Mouse (Mus musculus) embryonic facial prominence, embryonic 10.5 days (tissue): ENCODE results near the gene Nxf1. TPM values are rescaled to one million over a fixed set of nuclear protein-coding genes. Genes with fewer than 3 reads are reported as not detected.
"Not testable (repeated sequence)": the region's sequence is repeated elsewhere in the genome, so short reads cannot be mapped to it uniquely, and the experiment has no call there.

ENCODE experiments used
- DNase-seq: peaks from one replicate; pipeline ENCODE4 v3.0.0-alpha.2; 2017; ENCODE audit warnings: low spot score
- H3K27ac ChIP-seq: fragments of 300-500 bp; sonication (generic); replicated peaks from 2 replicates; pipeline ENCODE4 v1.5.1; 2016; ENCODE audit warnings: mild to moderate bottlenecking
- H3K27me3 ChIP-seq: fragments of 300-500 bp; sonication (generic); replicated peaks from 2 replicates; pipeline ENCODE4 v1.6.1; 2016; ENCODE audit warnings: low read depth, mild to moderate bottlenecking; ENCODE audit not compliant: poor library complexity, severe bottlenecking
- H3K36me3 ChIP-seq: fragments of 300-500 bp; sonication (generic); replicated peaks from 2 replicates; pipeline ENCODE4 v1.6.1; 2016; ENCODE audit warnings: mild to moderate bottlenecking, moderate library complexity
- H3K4me1 ChIP-seq: fragments of 300-500 bp; sonication (generic); 2 replicates; pipeline ENCODE4 v1.6.1; 2016
- H3K4me3 ChIP-seq: fragments of 300-500 bp; sonication (generic); 2 replicates; pipeline ENCODE4 v1.5.1; 2016; ENCODE audit warnings: mild to moderate bottlenecking, moderate library complexity
- H3K9me3 ChIP-seq: fragments of 300-500 bp; sonication (generic); 2 replicates; pipeline ENCODE4 v1.6.1; 2016; ENCODE audit warnings: mild to moderate bottlenecking
- WGBS: fragments of 180-500 bp; shearing (Covaris S2); methylation state at CpG from one replicate; pipeline ENCODE4 v1.1.7; 2016; 5-methylcytosine and 5-hydroxymethylcytosine counted together
- polyA plus RNA-seq: library from polyadenylated mRNA; unstranded; fragments of >200 nt; fragmentation: Nextera tagmentation; extraction: Ambion mirVana; gene quantifications from 2 replicates; pipeline ENCODE4 v1.2.1, GENCODE M21; 2016

The Nxf1 gene
- polyA plus RNA-seq, 1 experiment from 2014 or later = 254 TPM

DNA sequence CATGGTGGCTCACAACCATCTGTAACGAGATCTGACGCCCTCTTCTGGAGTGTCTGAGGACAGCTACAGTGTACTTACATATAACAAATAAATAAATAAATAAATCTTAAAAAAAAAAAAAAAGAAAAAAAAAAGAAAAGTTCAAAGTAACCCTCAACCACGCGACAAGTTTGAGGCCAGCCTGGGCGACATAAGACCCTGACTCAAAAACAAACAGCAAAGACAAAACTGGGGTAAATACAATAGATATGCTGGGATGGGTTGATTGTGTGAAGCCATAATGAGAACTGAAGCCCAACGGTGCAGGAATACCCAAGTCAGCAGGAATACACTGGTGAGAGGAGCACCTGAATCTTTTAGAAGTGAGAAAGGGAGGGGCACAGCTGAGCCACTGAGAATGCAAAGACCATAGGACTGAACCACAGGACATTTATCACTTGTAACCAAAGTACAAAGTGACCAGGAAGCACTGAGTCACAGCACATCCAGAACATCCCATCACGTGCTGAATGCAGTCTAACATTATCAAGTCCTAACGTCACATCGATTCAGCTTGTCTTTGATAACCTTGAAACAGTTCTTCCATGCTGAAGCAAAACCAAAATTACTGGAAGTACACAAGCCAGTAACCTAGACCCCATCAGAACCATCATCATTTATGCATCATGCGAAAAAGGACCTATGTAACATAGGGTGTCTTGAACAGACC is 40.0 kb upstream of the Nxf1 start:
- H3K27me3 ChIP-seq = no peaks in the 10 kb centered on the region
- DNase-seq = no peak
- H3K9me3 ChIP-seq = no peaks in the 10 kb centered on the region
- H3K36me3 ChIP-seq = peaks cover 5% of the 10 kb centered on the region
- peaks cover 22% of the 10 kb centered on the region for H3K4me1 ChIP-seq
- WGBS = 64% methylated on average over 10 of the region's 10 CpGs
- no peak overlapping the region for H3K4me3 ChIP-seq
- H3K27ac ChIP-seq = no peak overlapping the region

DNA sequence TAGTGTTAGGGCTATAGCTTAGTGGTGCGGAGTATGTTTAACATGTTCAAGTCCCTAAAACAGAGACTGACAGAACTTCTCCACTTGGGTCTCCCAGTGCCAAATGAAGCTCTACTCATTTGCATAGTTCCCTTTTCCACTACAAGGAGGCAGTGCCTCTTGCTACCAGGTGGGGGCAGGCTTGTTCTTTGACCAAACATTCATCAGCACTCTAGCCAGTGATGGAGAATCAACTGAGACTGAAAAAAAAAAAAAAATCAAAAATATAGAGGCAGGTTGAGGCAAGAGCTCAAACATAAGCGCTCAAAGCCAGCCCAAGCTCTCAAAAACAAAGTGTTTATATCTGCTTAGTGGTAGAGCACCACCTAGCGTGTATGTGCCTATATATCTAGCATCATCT is 38.5 kb upstream of the Nxf1 start:
- no peaks in the 10 kb centered on the region for H3K36me3 ChIP-seq
- peaks cover 19% of the 10 kb centered on the region for H3K4me1 ChIP-seq
- peak; percentile 67 for DNase-seq
- WGBS = 69% methylated on average over 3 of the region's 3 CpGs
- H3K9me3 ChIP-seq = no peaks in the 10 kb centered on the region
- H3K27me3 ChIP-seq = no peaks in the 10 kb centered on the region
- no peak overlapping the region for H3K27ac ChIP-seq
- no peak overlapping the region for H3K4me3 ChIP-seq

DNA sequence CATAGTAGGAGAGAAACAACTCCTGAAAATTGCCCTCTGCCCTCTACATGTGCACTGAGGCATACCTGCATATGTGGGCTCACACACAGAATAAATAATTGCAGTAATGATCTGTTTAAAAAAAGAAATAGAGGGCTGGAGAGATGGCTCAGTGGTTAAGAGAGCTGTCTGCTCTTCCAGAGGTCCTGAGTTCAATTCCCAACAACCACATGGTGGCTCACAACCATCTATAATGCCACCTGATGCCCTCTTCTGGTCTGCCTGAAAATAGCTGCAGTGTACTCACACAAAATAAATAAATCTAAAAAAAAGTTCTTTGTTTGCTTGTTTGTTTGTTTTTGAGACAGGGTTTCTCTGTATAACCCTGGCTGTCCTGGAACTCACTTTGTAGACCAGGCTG is 37.8 kb upstream of the Nxf1 start:
- not testable (repeated sequence) for DNase-seq, H3K27me3 ChIP-seq, H3K36me3 ChIP-seq, H3K9me3 ChIP-seq, H3K27ac ChIP-seq, H3K4me3 ChIP-seq
- peaks cover 16% of the 10 kb centered on the region for H3K4me1 ChIP-seq

DNA sequence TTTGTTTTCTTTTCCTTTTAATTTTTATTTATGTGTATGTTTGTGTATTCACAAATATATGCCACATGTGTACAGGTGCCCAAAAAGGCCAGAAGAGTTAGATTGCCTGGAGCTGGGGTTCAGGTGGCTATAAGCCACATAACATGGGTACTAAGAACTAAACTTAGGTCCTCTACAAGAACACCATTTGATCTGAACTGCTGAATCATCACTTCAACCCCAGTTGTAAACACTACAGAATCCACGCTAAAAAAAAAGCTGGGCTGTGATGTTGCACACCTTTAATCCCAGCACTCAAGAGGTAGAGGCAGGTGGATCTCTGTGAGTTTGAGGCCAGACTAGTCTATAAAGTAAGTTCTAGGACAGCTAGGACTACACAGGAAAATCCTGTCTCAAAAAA is 35.5 kb upstream of the Nxf1 start:
- Histone ChIP-seq H3K9me3 (no peaks in the 10 kb centered on the region), H3K36me3 (peaks cover 25% of the 10 kb centered on the region), H3K4me3 (peak overlapping the region; percentile 83; the same call in 1 of the 2 replicates), H3K27ac (no peak overlapping the region), H3K27me3 (no peaks in the 10 kb centered on the region), H3K4me1 (peaks cover 25% of the 10 kb centered on the region)
- DNase-seq = no peak
- WGBS = 83% methylated on average over 1 of the region's 1 CpGs

DNA sequence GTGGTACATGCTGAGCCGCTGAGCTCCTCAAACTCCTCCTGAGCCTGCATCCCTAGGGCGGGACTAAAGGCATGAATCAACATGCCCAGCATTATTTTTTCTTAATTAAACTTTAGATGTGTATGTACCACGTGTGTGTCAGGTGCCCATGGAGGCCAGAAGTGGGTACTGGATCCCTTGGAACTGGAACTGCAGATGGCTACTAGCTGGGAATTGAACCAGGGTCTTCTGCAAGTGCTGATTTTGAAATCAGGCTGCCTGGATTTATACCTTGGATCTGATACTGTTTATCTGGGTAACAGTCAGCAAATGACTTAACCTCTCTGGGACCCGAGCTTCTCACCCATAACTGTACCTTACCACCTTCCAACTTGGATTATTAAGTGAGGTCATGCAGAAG is 34.9 kb upstream of the Nxf1 start:
- peak overlapping the region; percentile 83 for H3K4me3 ChIP-seq
- H3K27ac ChIP-seq = peak overlapping the region; percentile 96; the same call in 1 of the 2 replicates
- no peak for DNase-seq
- H3K27me3 ChIP-seq = no peaks in the 10 kb centered on the region
- H3K36me3 ChIP-seq = peaks cover 32% of the 10 kb centered on the region
- WGBS = 70% methylated on average over 4 of the region's 4 CpGs
- no peaks in the 10 kb centered on the region for H3K9me3 ChIP-seq
- peaks cover 25% of the 10 kb centered on the region for H3K4me1 ChIP-seq

DNA sequence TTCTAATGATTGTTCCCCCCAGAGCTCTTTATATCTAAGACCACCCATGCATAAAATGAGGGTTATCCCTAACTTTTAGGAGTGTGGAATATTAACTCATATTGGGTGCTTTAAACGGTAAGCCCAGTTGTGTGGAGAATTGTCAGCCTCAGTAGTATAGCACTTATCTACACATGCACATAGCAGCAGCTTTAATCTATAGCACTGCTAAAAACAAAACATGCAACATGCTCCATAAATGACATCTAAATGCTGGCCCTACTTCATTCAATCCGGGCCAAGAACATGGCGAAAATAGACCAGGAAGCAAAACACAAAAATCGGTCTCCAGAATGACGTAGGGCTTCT is 34.3 kb upstream of the Nxf1 start:
- Histone ChIP-seq H3K27ac (peak overlapping the region; percentile 96), H3K36me3 (peaks cover 32% of the 10 kb centered on the region), H3K4me1 (peaks cover 25% of the 10 kb centered on the region), H3K27me3 (no peaks in the 10 kb centered on the region), H3K9me3 (no peaks in the 10 kb centered on the region), H3K4me3 (peak overlapping the region; percentile 83)
- DNase-seq = no peak
- 3% methylated on average over 5 of the region's 5 CpGs for WGBS

DNA sequence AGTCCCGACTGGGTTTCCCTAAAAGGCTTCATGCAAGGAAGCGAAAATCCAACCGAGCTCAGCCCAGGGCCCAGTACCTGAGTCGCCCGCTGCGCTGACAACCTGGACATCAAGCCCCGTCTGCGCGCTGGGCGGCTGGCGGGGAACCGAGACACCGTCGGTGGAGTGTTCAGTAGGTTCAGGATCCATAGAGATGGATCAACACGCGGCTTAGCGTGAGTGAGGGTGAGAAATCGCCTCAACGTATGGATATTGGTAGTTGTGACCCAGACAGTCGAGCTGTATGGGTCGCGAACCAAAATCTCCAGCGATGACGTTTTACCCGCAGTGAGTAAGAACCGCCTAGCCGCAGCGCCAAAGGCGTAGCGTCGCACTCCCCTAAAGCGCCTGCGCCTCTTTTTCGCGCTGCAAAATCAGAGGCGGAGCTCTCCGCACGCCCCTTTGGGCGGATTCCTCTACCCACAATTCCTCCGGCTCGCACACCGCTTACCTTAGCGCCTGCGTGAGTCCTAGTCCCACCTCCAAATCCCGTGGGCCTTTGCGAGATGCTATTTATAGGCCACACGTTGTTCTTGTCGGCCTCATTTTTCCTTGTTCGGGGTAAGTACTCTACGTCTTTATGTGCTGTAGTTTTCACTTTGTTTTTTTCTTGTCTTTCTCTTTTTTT is 33.8 kb upstream of the Nxf1 start, which contains the start of gene Slc3a2:
Gene Slc3a2 (minus strand): TSS at position 463 of the 667 bp plus-strand sequence.
- under 1% methylated on average over 50 of the region's 50 CpGs for WGBS
- Histone ChIP-seq H3K27me3 (no peaks in the 10 kb centered on the region), H3K27ac (peak within 1 kb of the TSS; percentile 96), H3K4me3 (peak within 1 kb of the TSS; percentile 83), H3K4me1 (peaks cover 25% of the 10 kb centered on the region), H3K36me3 (peaks cover 32% of the 10 kb centered on the region), H3K9me3 (no peaks in the 10 kb centered on the region)
- DNase-seq = peak; percentile 97

DNA sequence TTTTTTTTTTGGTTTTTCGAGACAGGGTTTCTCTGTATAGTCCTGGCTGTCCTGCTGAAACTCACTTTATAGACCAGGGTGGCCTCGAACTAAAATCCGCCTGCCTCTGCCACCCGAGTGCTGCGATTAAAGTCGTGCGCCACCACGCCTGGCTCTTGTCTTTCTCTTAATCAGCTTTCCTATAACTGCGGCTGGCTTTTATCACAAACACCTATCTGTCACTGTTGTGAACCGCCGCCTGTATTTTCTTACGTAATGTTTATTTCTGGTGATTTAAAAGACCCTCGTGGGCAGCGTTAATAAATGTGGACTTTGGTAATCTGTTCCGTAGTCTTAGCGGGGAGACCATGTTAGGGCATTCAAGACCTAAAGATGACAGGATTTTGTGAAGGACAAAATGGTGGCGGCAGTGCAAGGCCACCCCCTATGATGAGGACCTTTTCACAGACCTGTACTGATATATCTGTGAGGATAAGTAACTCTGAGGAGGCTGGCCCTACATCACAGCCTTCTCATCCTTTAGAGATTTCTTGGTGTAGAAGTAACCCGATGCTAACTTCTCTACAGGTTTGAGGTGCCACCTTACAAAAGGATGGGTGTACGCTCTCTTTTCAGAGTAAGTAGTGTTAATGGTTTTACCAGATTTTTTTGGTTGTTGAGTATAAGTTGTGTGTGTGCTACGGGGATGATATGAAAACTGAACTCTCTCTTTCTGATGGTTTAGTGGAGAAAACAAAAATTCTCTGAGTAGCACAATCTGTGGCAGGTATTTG is 33.1 kb upstream of the Nxf1 start:
- Histone ChIP-seq H3K36me3 (peaks cover 32% of the 10 kb centered on the region), H3K27ac (peak overlapping the region; percentile 96), H3K9me3 (no peaks in the 10 kb centered on the region), H3K27me3 (no peaks in the 10 kb centered on the region), H3K4me3 (peak overlapping the region; percentile 83), H3K4me1 (peaks cover 25% of the 10 kb centered on the region)
- DNase-seq = peak; percentile 26
- WGBS = under 1% methylated on average over 20 of the region's 20 CpGs

DNA sequence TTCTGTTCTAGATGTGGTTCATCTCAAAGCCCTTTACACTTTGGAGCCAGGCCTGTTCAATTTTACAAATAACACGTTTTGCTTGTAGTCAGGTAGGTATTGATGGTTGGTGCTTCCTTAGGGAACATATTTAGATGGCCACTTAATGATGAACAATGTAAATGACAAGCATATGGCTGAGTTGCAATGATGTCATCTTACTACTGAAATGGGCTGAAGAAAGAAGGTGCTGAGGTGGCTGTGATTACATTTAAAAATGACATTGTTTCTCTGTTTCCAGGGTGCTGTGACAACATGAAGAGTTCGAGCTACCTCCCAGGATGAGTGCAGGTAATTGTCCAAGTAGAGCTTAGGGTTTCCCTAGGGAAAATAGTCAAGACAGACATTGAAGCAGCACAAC is 32.5 kb upstream of the Nxf1 start:
- Histone ChIP-seq H3K36me3 (peaks cover 32% of the 10 kb centered on the region), H3K4me1 (peaks cover 25% of the 10 kb centered on the region), H3K27ac (peak overlapping the region; percentile 96), H3K27me3 (no peaks in the 10 kb centered on the region), H3K9me3 (no peaks in the 10 kb centered on the region), H3K4me3 (peak overlapping the region; percentile 83)
- WGBS = 5% methylated on average over 2 of the region's 2 CpGs
- DNase-seq = no peak

DNA sequence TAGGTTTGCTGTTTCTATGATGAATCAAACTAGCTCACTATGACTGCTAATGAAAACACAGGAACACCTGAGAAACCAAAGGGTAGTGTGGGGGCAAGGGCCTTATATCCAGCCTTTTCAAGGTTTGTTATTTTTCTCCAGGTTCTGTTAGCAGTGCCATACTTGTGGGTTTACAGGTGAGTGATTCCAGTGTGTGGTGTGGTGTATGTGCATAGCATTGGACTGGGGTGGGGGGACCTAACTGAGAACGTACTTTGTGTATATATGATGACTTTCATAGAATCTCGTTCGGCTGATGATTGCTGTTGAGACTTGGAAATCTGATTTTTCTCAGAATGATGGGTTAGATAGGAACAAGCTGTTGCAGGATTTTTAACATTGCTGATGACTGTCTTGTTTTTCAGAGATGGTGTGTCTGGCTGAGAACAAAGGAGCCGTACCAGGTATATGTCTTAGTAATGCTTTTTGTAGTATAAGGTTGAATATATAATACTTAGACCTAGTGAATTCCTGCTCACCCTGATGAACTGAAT is 31.7 kb upstream of the Nxf1 start:
- WGBS = 59% methylated on average over 4 of the region's 4 CpGs
- DNase-seq = no peak
- peak overlapping the region; percentile 83 for H3K4me3 ChIP-seq

DNA sequence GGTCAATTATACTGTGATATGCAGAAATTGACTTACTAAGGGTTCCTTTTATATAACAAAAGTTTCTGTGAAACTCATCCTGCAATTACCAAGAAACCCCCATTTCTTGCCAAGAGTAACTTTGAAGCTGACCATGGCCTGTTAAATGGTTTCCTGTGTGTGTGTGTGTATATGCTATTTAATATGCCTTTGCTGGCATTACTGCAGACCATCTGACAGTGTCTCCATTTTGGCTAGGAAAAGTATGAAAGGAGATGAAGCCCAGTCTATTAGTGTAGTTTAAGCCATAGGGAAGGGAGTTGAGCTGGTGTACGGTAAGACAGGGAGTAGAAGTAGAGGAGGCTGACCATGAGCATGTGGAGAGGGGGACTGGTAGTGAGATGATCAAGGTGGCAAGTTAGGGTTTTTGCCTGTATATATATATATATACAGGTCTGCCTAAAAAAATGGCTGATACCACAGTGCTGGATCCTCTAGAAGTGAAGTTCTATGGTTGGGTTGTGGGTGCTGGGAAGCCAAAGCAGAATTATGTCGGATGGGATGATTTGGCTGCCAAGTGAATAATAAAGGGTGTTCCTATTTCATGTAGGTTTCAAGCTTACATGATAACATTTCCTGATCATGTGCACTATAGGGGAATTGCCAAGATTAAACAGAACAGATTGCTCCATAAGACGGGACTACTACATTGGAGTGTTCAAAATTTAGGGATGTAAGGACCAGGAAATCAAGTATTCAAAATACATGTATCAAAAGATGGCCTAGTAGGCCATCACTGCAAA is 30.1 kb upstream of the Nxf1 start:
- H3K9me3 ChIP-seq = no peaks in the 10 kb centered on the region
- DNase-seq = no peak
- WGBS = 18% methylated on average over 3 of the region's 3 CpGs
- peaks cover 22% of the 10 kb centered on the region for H3K4me1 ChIP-seq
- no peak overlapping the region for H3K27ac ChIP-seq
- H3K36me3 ChIP-seq = peaks cover 32% of the 10 kb centered on the region
- H3K27me3 ChIP-seq = no peaks in the 10 kb centered on the region
- peak overlapping the region; percentile 83 for H3K4me3 ChIP-seq

More for the DNA sequence above, 31.7 kb upstream of the Nxf1 start:
- Histone ChIP-seq H3K27me3 (no peaks in the 10 kb centered on the region), H3K4me1 (peaks cover 25% of the 10 kb centered on the region), H3K9me3 (no peaks in the 10 kb centered on the region), H3K36me3 (peaks cover 32% of the 10 kb centered on the region), H3K27ac (no peak overlapping the region)
